Mouse (Mus musculus) hindbrain, embryonic 10.5 days (tissue): ENCODE data around the gene Tmem50b. TPM values are rescaled to one million over a fixed set of nuclear protein-coding genes. Genes with fewer than 3 reads are reported as not detected.
"Not testable (repeated sequence)": the region's sequence is repeated elsewhere in the genome, so short reads cannot be mapped to it uniquely, and the experiment has no call there.

Experiments
- DNase-seq: peaks from one replicate; pipeline ENCODE4 v3.0.0-alpha.2; 2017; ENCODE audit warnings: low spot score
- H3K27ac ChIP-seq: fragments of 300-500 bp; sonication (generic); 2 replicates; pipeline ENCODE4 v1.5.1; 2016; ENCODE audit warnings: mild to moderate bottlenecking, moderate library complexity
- H3K27me3 ChIP-seq: fragments of 300-500 bp; sonication (generic); 2 replicates; pipeline ENCODE4 v1.6.1; 2016; ENCODE audit warnings: mild to moderate bottlenecking; ENCODE audit not compliant: poor library complexity, insufficient read depth, severe bottlenecking
- H3K36me3 ChIP-seq: fragments of 300-500 bp; sonication (generic); 2 replicates; pipeline ENCODE4 v1.6.1; 2016; ENCODE audit warnings: mild to moderate bottlenecking, moderate library complexity
- H3K4me1 ChIP-seq: fragments of 300-500 bp; sonication (generic); replicated peaks from 2 replicates; pipeline ENCODE4 v1.6.1; 2016; ENCODE audit warnings: mild to moderate bottlenecking
- H3K4me3 ChIP-seq: fragments of 300-500 bp; sonication (generic); 2 replicates; pipeline ENCODE4 v1.5.1; 2016; ENCODE audit warnings: mild to moderate bottlenecking, moderate library complexity
- H3K9me3 ChIP-seq: fragments of 300-500 bp; sonication (generic); 2 replicates; pipeline ENCODE4 v1.6.1; 2016; ENCODE audit warnings: mild to moderate bottlenecking, moderate library complexity
- WGBS: fragments of 180-500 bp; shearing (Covaris S2); methylation state at CpG from one replicate; pipeline ENCODE4 v1.1.7; 2016; 5-methylcytosine and 5-hydroxymethylcytosine counted together
- polyA plus RNA-seq: library from polyadenylated mRNA; unstranded; fragments of >200 nt; fragmentation: Nextera tagmentation; extraction: Ambion mirVana; gene quantifications from 2 replicates; pipeline ENCODE4 v1.2.1, GENCODE M21; 2016

Gene Tmem50b
- 37.6 and 45.9 TPM in 2 replicates for polyA plus RNA-seq

GRCm38 (mm10) chr16:91597672-91598010 lies at the start of gene Tmem50b:
Gene Tmem50b, minus strand, starts transcription at chr16:91597800.
- peaks cover 5% of the 10 kb centered on the region; the same call in 1 of the 2 replicates for H3K36me3 ChIP-seq
- WGBS: under 1% methylated on average over 34 of the region's 34 CpGs
- H3K27ac ChIP-seq: peak within 1 kb of the TSS; percentile 85
- H3K4me3 ChIP-seq: peak within 1 kb of the TSS; percentile 80
- peak; percentile 98 for DNase-seq
- H3K4me1 ChIP-seq: peaks cover 12% of the 10 kb centered on the region
- no peaks in the 10 kb centered on the region for H3K9me3 ChIP-seq
- H3K27me3 ChIP-seq: peaks cover 39% of the 10 kb centered on the region

DNA sequence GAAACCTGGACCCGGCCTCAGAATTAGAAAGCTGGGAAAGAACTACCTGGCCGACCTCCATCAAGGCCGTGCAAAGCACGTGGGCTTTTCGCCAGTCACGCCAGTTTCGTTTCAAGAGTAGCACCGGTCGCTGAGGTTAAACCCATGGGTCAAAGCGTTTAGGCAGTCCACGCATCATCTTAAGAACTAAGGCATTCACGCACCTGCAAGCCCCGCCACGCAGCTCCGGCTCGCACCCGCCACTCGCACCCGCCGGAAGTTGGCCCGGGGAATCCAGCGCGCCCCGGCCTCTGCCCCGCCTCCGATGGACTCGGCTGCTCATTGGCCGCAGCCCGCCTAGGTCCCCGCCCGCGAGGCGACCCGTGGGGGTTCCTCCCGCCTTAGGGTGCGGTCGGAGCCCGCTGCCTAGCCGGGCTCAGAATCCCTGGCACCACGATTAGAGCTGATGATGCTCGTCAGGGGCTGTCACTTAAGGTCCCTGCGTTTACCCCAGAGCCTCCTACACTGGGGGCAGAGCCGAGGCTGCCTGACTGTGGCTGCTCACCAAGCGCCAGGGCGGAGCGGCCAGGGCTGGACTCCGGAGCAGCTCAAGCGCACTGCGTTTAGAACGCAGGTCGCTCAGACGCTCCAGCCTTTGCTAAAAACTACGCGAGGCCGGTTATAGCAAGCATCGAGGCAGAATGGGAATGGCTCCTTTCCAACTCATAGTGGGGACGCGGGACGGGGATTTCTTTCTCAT lies 49.2 kb upstream of the Tmem50b start, which contains the start of gene Gart:
Gene Gart (minus strand): TSS at position 272 of the 739 bp plus-strand sequence.
- WGBS: under 1% methylated on average over 59 of the region's 59 CpGs
- Histone ChIP-seq H3K4me1 (peaks cover 22% of the 10 kb centered on the region), H3K27me3 (no peaks in the 10 kb centered on the region), H3K36me3 (peaks cover 29% of the 10 kb centered on the region), H3K4me3 (peak within 1 kb of the TSS; percentile 88), H3K9me3 (no peaks in the 10 kb centered on the region), H3K27ac (peak within 1 kb of the TSS; percentile 99)
- peak; percentile 91 for DNase-seq

- Histone ChIP-seq H3K36me3 (peaks cover 29% of the 10 kb centered on the region), H3K4me1 (peaks cover 22% of the 10 kb centered on the region), H3K27me3 (no peaks in the 10 kb centered on the region), H3K9me3 (no peaks in the 10 kb centered on the region), H3K27ac (peak overlapping the region; percentile 99), H3K4me3 (peak overlapping the region; percentile 88)
- DNase-seq: no peak
- 3% methylated on average over 11 of the region's 11 CpGs for WGBS
Measured at GRCm38 (mm10) chr16:91645995-91646602, 48.5 kb upstream of the Tmem50b start.

- not testable (repeated sequence) for DNase-seq, H3K9me3 ChIP-seq, H3K27ac ChIP-seq, H3K27me3 ChIP-seq
- Histone ChIP-seq H3K36me3 (peaks cover 31% of the 10 kb centered on the region), H3K4me3 (peak overlapping the region; percentile 88), H3K4me1 (peaks cover 22% of the 10 kb centered on the region)
- WGBS: 90% methylated on average over 1 of the region's 2 CpGs
Measured at GRCm38 (mm10) chr16:91645420-91645819, 47.8 kb upstream of the Tmem50b start.

- H3K4me3 ChIP-seq: 0 out of 2 replicates have a peak overlapping the region, but pooled peaks have one; percentile 23
- H3K4me1 ChIP-seq: peaks cover 19% of the 10 kb centered on the region
- peaks cover 36% of the 10 kb centered on the region for H3K36me3 ChIP-seq
- no peak for DNase-seq
- 83% methylated on average over 2 of the region's 2 CpGs for WGBS
- no peaks in the 10 kb centered on the region for H3K9me3 ChIP-seq
- no peaks in the 10 kb centered on the region for H3K27me3 ChIP-seq
- no peak overlapping the region for H3K27ac ChIP-seq
Measured at GRCm38 (mm10) chr16:91644901-91645300, 47.3 kb upstream of the Tmem50b start.

- H3K4me1 ChIP-seq: 0 out of 2 replicates have a peak, but pooled peaks cover 5% of the 10 kb centered on the region
Measured at GRCm38 (mm10) chr16:91640171-91640570, 42.6 kb upstream of the Tmem50b start.

DNA sequence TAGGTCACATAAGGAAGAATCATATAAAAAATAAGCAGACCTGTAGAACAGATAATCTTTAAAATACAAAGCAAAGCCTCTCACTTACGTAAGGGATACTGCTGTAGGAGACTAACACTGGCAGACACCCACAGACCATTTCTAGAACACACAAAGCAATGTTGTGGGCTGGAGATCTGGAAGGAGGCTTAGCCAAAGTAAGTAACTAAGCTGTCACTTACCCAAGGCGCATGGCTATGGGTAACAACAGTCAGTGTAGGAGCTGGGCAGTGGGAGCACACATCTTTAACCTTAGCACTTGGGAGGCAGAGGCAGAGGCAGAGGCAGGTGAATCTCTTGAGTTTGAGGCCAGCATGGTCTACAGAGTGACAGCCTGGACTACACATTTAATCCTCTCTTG lies 42.0 kb upstream of the Tmem50b start:
- Histone ChIP-seq H3K27ac (no peak overlapping the region), H3K4me3 (no peak overlapping the region), H3K27me3 (no peaks in the 10 kb centered on the region), H3K36me3 (peaks cover 89% of the 10 kb centered on the region), H3K9me3 (no peaks in the 10 kb centered on the region), H3K4me1 (0 out of 2 replicates have a peak, but pooled peaks cover under 1% of the 10 kb centered on the region)
- DNase-seq: no peak
- WGBS: 97% methylated on average over 2 of the region's 2 CpGs

More at GRCm38 (mm10) chr16:91640171-91640570, 42.6 kb upstream of the Tmem50b start:
- Histone ChIP-seq H3K9me3 (no peaks in the 10 kb centered on the region), H3K27me3 (no peaks in the 10 kb centered on the region), H3K4me3 (no peak overlapping the region), H3K27ac (no peak overlapping the region), H3K36me3 (peaks cover 83% of the 10 kb centered on the region)
- 95% methylated on average over 8 of the region's 8 CpGs for WGBS
- no peak for DNase-seq

DNA sequence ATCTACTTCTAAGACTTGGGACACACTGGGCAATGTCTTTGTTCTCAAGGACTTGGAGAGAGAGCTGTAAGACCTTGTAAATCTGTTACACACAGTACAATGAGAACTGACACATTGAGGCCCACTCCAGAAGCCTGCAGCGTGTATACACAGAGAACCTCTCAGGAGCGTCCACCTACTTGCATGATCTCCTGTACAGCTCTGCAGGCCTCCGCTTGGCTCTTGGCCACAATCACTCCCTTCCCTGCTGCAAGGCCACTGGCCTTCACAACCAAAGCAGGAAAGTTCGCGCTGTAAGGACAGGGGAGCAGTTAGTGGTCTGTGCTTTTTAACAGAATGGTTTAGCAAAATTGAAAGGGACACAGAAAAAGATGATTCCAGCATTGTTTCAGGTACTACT lies 41.6 kb upstream of the Tmem50b start:
- no peaks in the 10 kb centered on the region for H3K27me3 ChIP-seq
- H3K36me3 ChIP-seq: peaks cover 93% of the 10 kb centered on the region
- H3K4me1 ChIP-seq: no peaks in the 10 kb centered on the region
- 95% methylated on average over 5 of the region's 5 CpGs for WGBS
- DNase-seq: no peak
- no peaks in the 10 kb centered on the region for H3K9me3 ChIP-seq
- H3K27ac ChIP-seq: no peak overlapping the region
- H3K4me3 ChIP-seq: no peak overlapping the region

- WGBS: 92% methylated on average over 12 of the region's 12 CpGs
- no peak for DNase-seq
- Histone ChIP-seq H3K36me3 (peaks cover 98% of the 10 kb centered on the region), H3K27me3 (no peaks in the 10 kb centered on the region), H3K27ac (no peak overlapping the region), H3K4me3 (no peak overlapping the region), H3K9me3 (no peaks in the 10 kb centered on the region), H3K4me1 (no peaks in the 10 kb centered on the region)
Measured at GRCm38 (mm10) chr16:91633641-91634040, 36.0 kb upstream of the Tmem50b start.

- 93% methylated on average over 7 of the region's 7 CpGs for WGBS
- DNase-seq: no peak
- H3K9me3 ChIP-seq: no peaks in the 10 kb centered on the region
- H3K4me3 ChIP-seq: no peak overlapping the region
- no peaks in the 10 kb centered on the region for H3K27me3 ChIP-seq
- no peaks in the 10 kb centered on the region for H3K4me1 ChIP-seq
- H3K36me3 ChIP-seq: peaks cover 98% of the 10 kb centered on the region
- H3K27ac ChIP-seq: no peak overlapping the region
Measured at GRCm38 (mm10) chr16:91632940-91633339, 35.3 kb upstream of the Tmem50b start.

DNA sequence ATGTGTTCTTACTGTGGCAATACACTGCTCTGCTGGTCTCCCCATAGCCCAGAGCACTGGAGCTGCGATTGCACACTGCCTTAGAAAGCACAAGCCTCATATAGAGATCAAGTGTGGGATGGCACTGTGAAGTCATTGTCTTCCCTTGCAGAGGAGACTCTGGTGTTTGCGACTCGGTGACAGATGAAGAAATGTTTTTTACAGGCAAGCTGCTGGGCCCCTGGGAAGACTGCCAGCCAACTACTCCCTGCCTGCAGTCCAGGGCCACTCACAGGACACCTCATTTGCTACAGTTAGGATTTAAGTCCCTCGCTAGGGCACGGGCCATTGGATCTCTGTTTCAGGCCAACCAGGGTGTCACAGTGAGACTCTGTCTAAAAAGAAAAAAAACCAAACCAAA lies 34.8 kb upstream of the Tmem50b start:
- Histone ChIP-seq H3K4me1 (no peaks in the 10 kb centered on the region), H3K9me3 (no peaks in the 10 kb centered on the region), H3K27me3 (no peaks in the 10 kb centered on the region), H3K36me3 (peaks cover 98% of the 10 kb centered on the region), H3K27ac (no peak overlapping the region), H3K4me3 (no peak overlapping the region)
- DNase-seq: no peak
- WGBS: 93% methylated on average over 5 of the region's 5 CpGs

DNA sequence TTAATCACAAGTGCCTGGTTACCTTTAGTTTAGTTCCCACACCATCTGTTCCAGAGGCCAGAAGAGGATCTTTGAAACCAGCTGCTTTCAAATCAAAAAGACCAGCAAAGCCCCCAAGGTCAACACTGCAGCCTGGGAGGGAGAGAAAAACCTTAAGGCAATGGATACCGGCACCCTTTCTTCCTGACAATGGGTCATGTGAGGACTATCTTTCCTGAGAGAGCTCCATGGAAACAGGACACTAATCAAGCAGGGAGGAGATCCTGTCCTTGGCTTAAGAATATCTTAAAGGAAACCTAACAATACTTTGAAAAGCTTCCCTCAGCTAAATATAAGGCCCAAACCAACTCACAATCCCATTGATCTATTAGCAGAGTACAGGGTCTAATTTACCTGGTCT lies 33.0 kb upstream of the Tmem50b start:
- 70% methylated on average over 1 of the region's 1 CpGs for WGBS
- H3K4me1 ChIP-seq: no peaks in the 10 kb centered on the region
- H3K36me3 ChIP-seq: peaks cover 98% of the 10 kb centered on the region

GRCm38 (mm10) chr16:91629749-91630148 lies 32.1 kb upstream of the Tmem50b start:
- Histone ChIP-seq H3K4me3 (no peak overlapping the region), H3K36me3 (peaks cover 98% of the 10 kb centered on the region), H3K27ac (no peak overlapping the region), H3K27me3 (no peaks in the 10 kb centered on the region), H3K4me1 (no peaks in the 10 kb centered on the region), H3K9me3 (no peaks in the 10 kb centered on the region)
- DNase-seq: no peak
- 93% methylated on average over 4 of the region's 4 CpGs for WGBS

More for the DNA sequence above, 33.0 kb upstream of the Tmem50b start:
- H3K4me3 ChIP-seq: no peak overlapping the region
- H3K27me3 ChIP-seq: no peaks in the 10 kb centered on the region
- no peak for DNase-seq
- H3K9me3 ChIP-seq: no peaks in the 10 kb centered on the region
- H3K27ac ChIP-seq: no peak overlapping the region
